Mouse (Mus musculus): ENCODE measurements around the gene Aldh16a1.

Aldh16a1 gene

GRCm38 (mm10) chr7:45154096-45154992, at the start of gene Aldh16a1, which contains the start of gene Pih1d1:
Gene Aldh16a1 (minus strand): TSS chr7:45154584.
Gene Pih1d1 (plus strand): TSS chr7:45154303.
- peak; percentile 96 for DNase-seq (ENCODE audit: low spot score)

- DNase-seq (ENCODE audit: low spot score): no peak
Measured at GRCm38 (mm10) chr7:45202654-45203053, 48.3 kb upstream of the Aldh16a1 start.

- DNase-seq (ENCODE audit: low spot score): no peak
Measured at GRCm38 (mm10) chr7:45198961-45199360, 44.6 kb upstream of the Aldh16a1 start.

- peak; percentile 89 for DNase-seq (ENCODE audit: low spot score)
Measured at GRCm38 (mm10) chr7:45198435-45198834, 44.1 kb upstream of the Aldh16a1 start.

- DNase-seq (ENCODE audit: low spot score): no peak
Measured at GRCm38 (mm10) chr7:45196994-45197393, 42.6 kb upstream of the Aldh16a1 start.

GRCm38 (mm10) chr7:45196176-45196535, 41.8 kb upstream of the Aldh16a1 start:
- no peak for DNase-seq (ENCODE audit: low spot score)

GRCm38 (mm10) chr7:45195341-45196175, 41.2 kb upstream of the Aldh16a1 start:
- no peak for DNase-seq (ENCODE audit: low spot score)

GRCm38 (mm10) chr7:45193871-45194785, 39.7 kb upstream of the Aldh16a1 start:
- no peak for DNase-seq (ENCODE audit: low spot score)

- DNase-seq (ENCODE audit: low spot score): no peak
Measured at GRCm38 (mm10) chr7:45193406-45193805, 39.0 kb upstream of the Aldh16a1 start.

- no peak for DNase-seq (ENCODE audit: low spot score)
Measured at GRCm38 (mm10) chr7:45192585-45193310, 38.4 kb upstream of the Aldh16a1 start.

- peak; percentile 81 for DNase-seq (ENCODE audit: low spot score)
Measured at GRCm38 (mm10) chr7:45191803-45192363, 37.5 kb upstream of the Aldh16a1 start.

- no peak for DNase-seq (ENCODE audit: low spot score)
Measured at GRCm38 (mm10) chr7:45191161-45191560, 36.8 kb upstream of the Aldh16a1 start.

GRCm38 (mm10) chr7:45190186-45190585, 35.8 kb upstream of the Aldh16a1 start:
- no peak for DNase-seq (ENCODE audit: low spot score)

- DNase-seq (ENCODE audit: low spot score): no peak
Measured at GRCm38 (mm10) chr7:45189600-45189999, 35.2 kb upstream of the Aldh16a1 start.

GRCm38 (mm10) chr7:45185921-45186320, 31.5 kb upstream of the Aldh16a1 start:
- no peak for DNase-seq (ENCODE audit: low spot score)

GRCm38 (mm10) chr7:45183672-45184071, 29.3 kb upstream of the Aldh16a1 start:
- DNase-seq (ENCODE audit: low spot score): no peak

GRCm38 (mm10) chr7:45182606-45183005, 28.2 kb upstream of the Aldh16a1 start:
- DNase-seq (ENCODE audit: low spot score): no peak

- peak; percentile 93 for DNase-seq (ENCODE audit: low spot score)
Measured at GRCm38 (mm10) chr7:45182199-45182601, 27.8 kb upstream of the Aldh16a1 start.

GRCm38 (mm10) chr7:45181540-45181939, 27.2 kb upstream of the Aldh16a1 start:
- DNase-seq (ENCODE audit: low spot score): peak; percentile 38

GRCm38 (mm10) chr7:45180896-45181477, 26.6 kb upstream of the Aldh16a1 start, which contains the start of gene Pth2:
Gene Pth2 (plus strand): TSS chr7:45180995.
- no peak for DNase-seq (ENCODE audit: low spot score)

All from embryo, embryonic 10 days (tissue).